Mouse (Mus musculus) stomach, embryonic 14.5 days (tissue): ENCODE measurements around the gene Naif1. TPM values are rescaled to one million over a fixed set of nuclear protein-coding genes. Genes with fewer than 3 reads are reported as not detected.
"Not testable (repeated sequence)": the region's sequence is repeated elsewhere in the genome, so short reads cannot be mapped to it uniquely, and the experiment has no call there.

Experiments used
- ATAC-seq: fragments of 200-750 bp; cut with Nextera tagmentation; 2 replicates; pipeline ENCODE4 v1.8.0; 2017; ENCODE audit warnings: low read depth, moderate TSS enrichment; ENCODE audit not compliant: insufficient number of reproducible peaks, insufficient read depth, low FRiP score
- H3K27ac ChIP-seq: fragments of 300-500 bp; sonication (generic); 2 replicates; pipeline ENCODE4 v1.5.1; 2014; ENCODE audit warnings: mild to moderate bottlenecking, low read length, moderate library complexity, mixed read lengths
- H3K27me3 ChIP-seq: fragments of 300-500 bp; sonication (generic); 2 replicates; pipeline ENCODE4 v1.6.1; 2014; ENCODE audit warnings: low read length, control low read depth, mixed read lengths; ENCODE audit not compliant: control insufficient read depth, insufficient read depth
- H3K36me3 ChIP-seq: fragments of 300-500 bp; sonication (generic); 2 replicates; pipeline ENCODE4 v1.6.1; 2014; ENCODE audit warnings: mild to moderate bottlenecking, control low read depth, low read length, moderate library complexity, mixed read lengths; ENCODE audit not compliant: control insufficient read depth, insufficient read depth
- H3K4me1 ChIP-seq: fragments of 300-500 bp; sonication (generic); 2 replicates; pipeline ENCODE4 v1.6.1; 2014; ENCODE audit warnings: low read length, control low read depth, mixed read lengths; ENCODE audit not compliant: control insufficient read depth, insufficient read depth
- H3K4me2 ChIP-seq: fragments of 300-500 bp; sonication (generic); replicated peaks from 2 replicates; pipeline ENCODE4 v1.6.1; 2014; ENCODE audit warnings: low read depth, low read length, control low read depth
- H3K4me3 ChIP-seq: fragments of 300-500 bp; sonication (generic); 2 replicates; pipeline ENCODE4 v1.5.1; 2014; ENCODE audit warnings: low read depth, low read length, control low read depth
- H3K9ac ChIP-seq: fragments of 300-500 bp; sonication (generic); replicated peaks from 2 replicates; pipeline ENCODE4 v1.6.1; 2014; ENCODE audit warnings: low read depth, mild to moderate bottlenecking, control low read depth, low read length, moderate library complexity, mixed read lengths
- H3K9me3 ChIP-seq: fragments of 300-500 bp; sonication (generic); 2 replicates; pipeline ENCODE4 v1.6.1; 2016; ENCODE audit warnings: low read depth, low read length, control low read depth; ENCODE audit not compliant: control insufficient read depth
- WGBS: fragments of 180-500 bp; shearing (Covaris S2); extraction: QIAGEN DNeasy Blood & Tissue Kit; methylation state at CpG from one replicate; pipeline ENCODE4 v1.1.7; 2014; 5-methylcytosine and 5-hydroxymethylcytosine counted together
- polyA plus RNA-seq: library from polyadenylated mRNA; unstranded; fragments of >200 nt; fragmentation: Nextera tagmentation; extraction: Ambion mirVana; gene quantifications from 2 replicates; pipeline ENCODE4 v1.2.1, GENCODE M21; 2014

The Naif1 gene
- polyA plus RNA-seq, 1 experiment from 2014 or later: 5.6 TPM

DNA sequence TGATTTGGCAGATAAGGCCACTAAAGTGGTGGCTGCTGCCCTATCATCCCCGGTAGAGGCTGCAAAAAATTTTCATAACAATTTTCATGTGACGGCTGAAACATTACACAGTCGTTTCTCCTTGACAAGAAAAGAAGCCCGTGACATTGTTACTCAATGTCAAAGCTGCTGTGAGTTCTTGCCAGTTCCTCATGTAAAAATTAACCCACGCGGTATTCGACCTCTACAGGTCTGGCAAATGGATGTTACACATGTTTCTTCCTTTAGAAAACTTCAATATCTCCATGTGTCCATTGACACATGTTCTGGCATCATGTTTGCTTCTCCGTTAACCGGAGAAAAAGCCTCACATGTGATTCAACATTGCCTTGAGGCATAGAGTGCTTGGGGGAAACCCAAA, 25.1 kb downstream of the Naif1 start:
- ATAC-seq, H3K36me3 ChIP-seq, H3K9ac ChIP-seq, H3K4me3 ChIP-seq, H3K27me3 ChIP-seq, H3K4me1 ChIP-seq, H3K9me3 ChIP-seq, H3K4me2 ChIP-seq, H3K27ac ChIP-seq: not testable (repeated sequence)
- 95% methylated on average over 4 of the region's 9 CpGs for WGBS

GRCm38 (mm10) chr2:32482351-32482750, 32.1 kb downstream of the Naif1 start:
- no peak overlapping the region for H3K4me3 ChIP-seq
- no peaks in the 10 kb centered on the region for H3K36me3 ChIP-seq
- H3K27me3 ChIP-seq: no peaks in the 10 kb centered on the region
- 91% methylated on average over 8 of the region's 8 CpGs for WGBS
- H3K4me1 ChIP-seq: no peaks in the 10 kb centered on the region
- no peak for ATAC-seq
- H3K27ac ChIP-seq: no peak overlapping the region
- H3K9me3 ChIP-seq: peaks cover 4% of the 10 kb centered on the region; the same call in 1 of the 2 replicates
- no peak overlapping the region for H3K9ac ChIP-seq
- H3K4me2 ChIP-seq: no peak overlapping the region

DNA sequence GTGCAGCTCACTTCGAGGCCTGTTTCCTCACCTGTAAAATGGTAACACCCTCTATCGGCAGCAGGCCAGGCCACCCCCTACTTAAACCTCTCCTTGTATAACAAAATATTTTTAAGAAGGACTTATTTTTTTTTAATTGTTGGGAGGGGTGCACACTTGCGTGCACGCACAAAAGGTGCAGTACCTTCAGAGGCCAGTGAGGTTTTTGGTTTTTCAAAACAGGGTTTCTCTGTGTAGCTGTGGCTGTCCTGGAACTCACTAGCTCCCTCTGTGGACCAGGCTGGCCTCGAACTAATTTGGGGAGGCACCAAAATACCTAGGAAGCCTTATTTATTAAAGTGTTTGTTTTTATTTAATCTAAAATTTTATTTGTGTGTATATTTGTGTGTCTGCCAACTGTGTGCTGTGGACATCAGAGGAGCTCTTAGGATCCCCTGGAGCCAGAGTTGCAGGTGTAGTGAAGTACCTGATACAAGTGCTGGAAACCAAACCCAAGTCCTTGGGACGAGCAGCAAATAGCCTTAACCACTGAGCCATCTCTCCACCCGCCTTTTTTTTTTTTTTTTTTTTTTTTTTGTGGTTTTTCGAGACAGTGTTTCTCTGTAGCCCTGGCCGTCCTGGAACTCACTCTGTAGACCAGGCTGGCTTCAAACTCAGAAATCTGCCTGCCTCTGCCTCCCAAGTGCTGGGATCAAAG, 33.1 kb downstream of the Naif1 start:
- no peaks in the 10 kb centered on the region for H3K36me3 ChIP-seq
- no peaks in the 10 kb centered on the region for H3K4me1 ChIP-seq
- no peak overlapping the region for H3K4me3 ChIP-seq
- H3K27me3 ChIP-seq: no peaks in the 10 kb centered on the region
- H3K9ac ChIP-seq: no peak overlapping the region
- H3K27ac ChIP-seq: no peak overlapping the region
- 73% methylated on average over 9 of the region's 9 CpGs for WGBS
- peaks cover 4% of the 10 kb centered on the region; the same call in 1 of the 2 replicates for H3K9me3 ChIP-seq
- H3K4me2 ChIP-seq: no peak overlapping the region
- no peak for ATAC-seq

DNA sequence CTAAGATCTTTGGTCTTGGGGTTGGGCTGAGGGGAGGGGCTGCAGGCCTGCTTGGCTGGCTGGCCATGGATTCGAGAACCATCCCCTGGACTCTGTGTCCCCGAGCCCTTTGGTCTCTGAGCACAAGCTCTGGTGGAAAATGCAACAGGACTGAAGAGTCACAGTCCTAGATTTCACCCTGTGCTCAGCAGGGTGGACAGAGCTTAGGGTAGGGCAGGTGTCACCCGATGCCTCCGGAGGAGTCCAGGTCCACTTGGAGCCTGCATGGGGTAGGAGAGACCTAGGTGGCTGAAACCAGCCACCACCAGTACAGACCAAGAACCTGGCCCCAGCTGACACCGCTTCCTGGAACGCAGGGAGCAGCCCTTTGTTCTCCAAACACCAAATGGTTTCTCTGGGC, 34.7 kb downstream of the Naif1 start:
- no peak overlapping the region for H3K9ac ChIP-seq
- WGBS: 86% methylated on average over 6 of the region's 6 CpGs
- H3K36me3 ChIP-seq: no peaks in the 10 kb centered on the region
- H3K27ac ChIP-seq: no peak overlapping the region
- no peaks in the 10 kb centered on the region for H3K27me3 ChIP-seq
- H3K4me3 ChIP-seq: no peak overlapping the region
- H3K4me1 ChIP-seq: no peaks in the 10 kb centered on the region
- no peak overlapping the region for H3K4me2 ChIP-seq
- no peaks in the 10 kb centered on the region for H3K9me3 ChIP-seq
- ATAC-seq: no peak

DNA sequence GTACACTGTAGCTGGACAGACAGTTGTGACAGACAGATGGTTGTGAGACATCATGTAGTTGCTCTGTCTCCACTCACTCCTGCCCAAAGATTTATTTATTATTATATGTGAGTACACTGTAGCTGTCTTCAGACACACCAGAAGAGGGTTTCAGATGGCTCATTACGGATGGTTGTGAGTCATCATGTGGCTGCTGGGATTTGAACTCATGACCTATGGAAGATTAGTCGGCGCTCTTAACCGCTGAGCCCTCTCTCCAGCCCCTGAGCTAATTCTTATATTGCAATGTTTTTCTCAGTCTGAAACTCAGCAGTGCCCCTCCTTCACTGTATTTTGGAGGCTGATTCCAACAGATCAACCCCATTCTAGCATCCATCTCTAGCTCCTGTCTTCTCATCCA, 35.5 kb downstream of the Naif1 start:
- Histone ChIP-seq H3K9ac (0 out of 2 replicates have a peak overlapping the region, but pooled peaks have one; percentile 1), H3K4me1 (no peaks in the 10 kb centered on the region), H3K27ac (no peak overlapping the region), H3K4me2 (no peak overlapping the region), H3K4me3 (no peak overlapping the region), H3K9me3 (no peaks in the 10 kb centered on the region), H3K27me3 (no peaks in the 10 kb centered on the region), H3K36me3 (no peaks in the 10 kb centered on the region)
- ATAC-seq: no peak
- 71% methylated on average over 4 of the region's 4 CpGs for WGBS

- Histone ChIP-seq H3K9me3 (no peaks in the 10 kb centered on the region), H3K4me2 (no peak overlapping the region), H3K27ac (no peak overlapping the region), H3K4me3 (no peak overlapping the region), H3K9ac (0 out of 2 replicates have a peak overlapping the region, but pooled peaks have one; percentile 1), H3K4me1 (no peaks in the 10 kb centered on the region), H3K27me3 (no peaks in the 10 kb centered on the region), H3K36me3 (no peaks in the 10 kb centered on the region)
- WGBS: 91% methylated on average over 9 of the region's 9 CpGs
- no peak for ATAC-seq
Measured at GRCm38 (mm10) chr2:32486155-32486554, 35.9 kb downstream of the Naif1 start.

- H3K27ac ChIP-seq: no peak overlapping the region
- H3K9ac ChIP-seq: no peak overlapping the region
- H3K36me3 ChIP-seq: no peaks in the 10 kb centered on the region
- WGBS: 8% methylated on average over 6 of the region's 6 CpGs
- peak; percentile 70; the same call in 1 of the 2 replicates for ATAC-seq
- no peaks in the 10 kb centered on the region for H3K4me1 ChIP-seq
- no peaks in the 10 kb centered on the region for H3K9me3 ChIP-seq
- no peak overlapping the region for H3K4me3 ChIP-seq
- H3K4me2 ChIP-seq: no peak overlapping the region
- no peaks in the 10 kb centered on the region for H3K27me3 ChIP-seq
Measured at GRCm38 (mm10) chr2:32487124-32487623, 36.9 kb downstream of the Naif1 start.

GRCm38 (mm10) chr2:32488679-32489078, 38.4 kb downstream of the Naif1 start:
- ATAC-seq: no peak
- Histone ChIP-seq H3K27ac (no peak overlapping the region), H3K9me3 (no peaks in the 10 kb centered on the region), H3K9ac (no peak overlapping the region), H3K27me3 (no peaks in the 10 kb centered on the region), H3K36me3 (no peaks in the 10 kb centered on the region), H3K4me3 (no peak overlapping the region), H3K4me1 (no peaks in the 10 kb centered on the region), H3K4me2 (no peak overlapping the region)
- WGBS: 2% methylated on average over 5 of the region's 5 CpGs

GRCm38 (mm10) chr2:32490730-32491129, 40.5 kb downstream of the Naif1 start:
- not testable (repeated sequence) for H3K4me1 ChIP-seq, H3K27ac ChIP-seq, ATAC-seq, H3K9ac ChIP-seq, H3K27me3 ChIP-seq, H3K36me3 ChIP-seq, H3K4me3 ChIP-seq, H3K9me3 ChIP-seq, H3K4me2 ChIP-seq
